Mouse (Mus musculus) T-helper 17 cell (primary cell): ENCODE measurements around the gene Appl1.

Experiments used
- in situ Hi-C, 2 experiments: fragments of 300-600 bp; cut with MboI, MseI; formaldehyde crosslinking; loops; 1 replicate in 1 of 2; 2 replicates in 1 of 2; pipeline ENCODE4 v1.15.1; 2025; ENCODE audit warnings: high pct_unique_total_duplicates in 2 of 2

The Appl1 gene

DNA sequence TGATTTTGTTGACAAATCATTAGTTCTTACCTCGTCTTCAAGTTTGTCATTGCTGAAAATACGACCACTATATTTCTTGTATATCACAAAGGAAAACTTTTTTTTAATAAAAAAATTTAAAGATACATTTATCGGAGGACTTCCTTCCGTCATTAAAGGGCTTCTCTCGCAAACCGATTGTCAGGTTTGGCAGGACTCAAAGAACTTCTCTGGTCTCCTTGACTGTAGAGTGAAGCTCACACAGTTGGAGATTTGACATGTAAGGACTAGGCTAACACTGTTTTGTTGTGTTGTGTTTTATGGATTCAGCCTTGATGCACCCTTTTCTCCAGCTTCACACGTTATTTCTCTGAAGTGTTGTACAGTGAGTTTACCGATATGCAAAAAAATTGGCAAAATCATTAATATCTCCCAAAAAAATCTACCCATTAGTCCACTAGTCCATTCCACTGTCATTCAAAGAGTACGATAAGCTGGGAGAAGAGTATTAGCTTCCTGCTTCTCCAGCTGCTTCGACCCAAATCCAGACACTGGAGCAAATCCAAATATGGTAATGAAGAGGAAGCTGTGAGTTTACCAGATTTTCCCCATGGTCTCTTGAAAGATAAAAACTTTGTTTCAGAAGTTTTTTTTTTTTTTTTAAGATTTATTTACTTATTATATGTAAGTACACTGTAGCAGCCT, at the start of gene Appl1:
Appl1 (minus strand) TSS at position 127 of the 684 bp plus-strand sequence.
- in situ Hi-C loops: no loop called here

DNA sequence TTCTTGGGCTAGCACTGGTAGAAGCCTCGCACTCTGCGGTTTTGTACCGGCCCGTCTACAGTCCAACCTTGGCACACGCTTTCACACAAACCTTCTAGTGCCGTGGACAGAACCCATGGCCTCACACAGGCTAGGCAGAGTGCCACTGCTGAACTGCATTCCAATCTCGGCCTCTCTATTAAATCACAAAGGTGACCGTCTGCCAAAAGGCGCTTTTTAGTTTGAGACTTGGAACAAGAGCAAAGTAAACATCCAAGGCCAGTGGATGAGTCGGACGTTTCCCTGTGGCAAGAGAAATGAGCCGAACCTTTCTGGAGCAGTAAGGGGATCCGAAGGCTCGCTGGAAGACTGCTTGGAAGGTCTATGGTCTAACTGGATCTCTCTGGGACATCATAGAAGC, 48.8 kb upstream of the Appl1 start:
- in situ Hi-C loops: loop anchor here in 1 of 2 experiments (5.0 kb wide), 3 partner anchors 33 to 333 kb away; no protein-coding TSS in a partner anchor

DNA sequence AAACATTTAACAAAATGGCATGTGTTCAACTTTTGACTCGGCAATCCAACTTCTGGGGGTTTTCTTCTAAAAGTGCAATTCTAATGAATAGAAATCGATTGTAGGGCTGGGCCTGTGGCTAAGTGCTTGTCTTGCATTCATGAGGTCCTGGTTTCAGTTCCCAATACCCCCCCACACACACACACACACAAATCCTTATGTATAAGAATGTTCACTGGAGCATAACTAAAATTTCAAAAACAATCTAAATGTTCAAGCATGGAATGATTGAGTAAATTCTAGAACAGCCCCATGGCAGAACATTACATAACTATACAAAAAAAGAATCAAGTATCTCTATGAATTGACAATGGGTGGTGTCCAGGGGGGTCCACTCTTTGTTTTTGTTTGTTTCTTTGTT, 46.9 kb upstream of the Appl1 start:
- in situ Hi-C loops: no loop called here

- in situ Hi-C loops: no loop called here
These were observed 42.6 kb upstream of the Appl1 start for GRCm38 (mm10) chr14:27013658-27014057.

GRCm38 (mm10) chr14:27011561-27011960, 40.5 kb upstream of the Appl1 start:
- in situ Hi-C loops: no loop called here

DNA sequence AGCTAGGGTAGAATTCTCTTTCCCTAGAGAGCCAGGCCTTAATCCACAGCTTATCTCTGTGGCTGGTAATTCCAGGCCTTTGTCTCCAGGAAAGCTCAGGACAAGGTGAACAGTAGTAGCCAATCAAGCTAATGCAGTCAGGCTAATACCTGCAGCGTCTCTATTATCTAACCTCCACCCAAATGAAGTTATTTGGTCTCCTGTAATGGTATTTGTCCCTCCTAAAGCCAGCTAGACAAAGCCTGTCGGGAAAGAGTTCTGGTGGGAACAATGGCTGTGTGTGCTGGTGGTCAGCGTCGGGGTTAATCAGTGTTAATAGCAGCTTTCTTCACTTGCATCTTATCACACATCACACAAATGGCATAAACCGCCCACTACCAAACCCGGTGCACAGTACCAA, 34.9 kb upstream of the Appl1 start:
- in situ Hi-C loops: no loop called here

GRCm38 (mm10) chr14:27004906-27005305, 33.9 kb upstream of the Appl1 start:
- in situ Hi-C loops: no loop called here

DNA sequence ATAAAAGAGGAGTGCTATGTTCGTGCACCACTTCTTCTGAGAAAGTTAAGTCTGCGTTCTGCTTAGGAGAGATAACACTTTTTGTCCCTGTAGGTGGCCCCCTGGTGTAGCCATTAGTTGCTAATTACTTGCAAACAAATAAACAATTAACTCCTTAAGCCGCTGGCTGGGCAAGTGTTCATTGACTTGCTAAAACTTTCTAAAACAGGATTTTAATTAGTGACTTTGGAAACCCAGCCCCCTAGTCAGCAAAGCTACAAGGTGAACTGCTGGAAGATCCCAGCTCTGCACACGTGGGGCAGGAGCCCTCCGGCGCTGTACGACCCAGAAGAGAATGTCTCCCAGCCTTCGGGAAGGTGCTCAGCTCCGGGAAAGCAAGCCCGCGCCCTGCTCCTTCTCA, 29.4 kb upstream of the Appl1 start:
- in situ Hi-C loops: no loop called here

DNA sequence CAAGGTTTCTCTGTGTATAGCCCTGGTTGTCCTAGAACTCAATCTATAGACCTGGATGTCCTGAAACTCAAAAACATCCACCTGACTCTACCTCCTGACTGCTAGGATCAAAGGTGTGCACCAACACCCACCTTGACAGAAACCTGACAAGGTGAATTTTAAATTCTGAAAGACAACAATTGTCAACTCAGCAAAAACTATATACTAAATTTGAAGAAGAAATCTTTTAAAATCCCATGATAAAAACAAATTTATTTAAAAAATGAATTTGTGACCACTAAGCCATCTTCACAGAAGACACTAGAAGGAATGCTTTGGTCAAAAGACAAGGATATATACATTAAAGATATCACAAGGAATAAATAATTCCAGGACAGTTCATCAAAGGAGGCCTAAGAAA, 25.2 kb upstream of the Appl1 start:
- in situ Hi-C loops: no loop called here

- in situ Hi-C loops: no loop called here
These were observed 23.2 kb upstream of the Appl1 start, which contains the start of gene Hesx1 for GRCm38 (mm10) chr14:26994211-26994741. TSS of gene Hesx1 (plus strand) at chr14:26994416.

DNA sequence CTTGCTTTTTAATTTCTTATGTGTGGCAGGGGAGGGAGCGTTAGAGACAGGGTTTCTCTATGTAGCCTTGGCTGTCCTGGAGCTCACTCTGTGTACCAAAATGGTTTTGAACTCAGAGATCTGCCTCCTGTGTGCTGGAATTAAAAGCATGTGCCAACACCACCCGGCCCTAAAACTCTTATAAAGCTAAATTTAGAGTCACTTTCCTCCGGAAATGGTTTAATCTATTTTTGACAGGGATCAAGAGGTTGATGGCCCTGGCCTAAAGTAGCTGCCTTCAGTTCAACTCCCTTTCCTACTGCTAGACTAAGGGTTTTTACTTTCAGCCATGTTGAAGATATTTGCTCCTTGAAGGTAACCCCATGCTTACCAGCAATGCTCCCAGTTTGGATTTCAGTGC, 22.4 kb upstream of the Appl1 start:
- in situ Hi-C loops: no loop called here

- in situ Hi-C loops: no loop called here
These were observed 20.6 kb upstream of the Appl1 start for GRCm38 (mm10) chr14:26991622-26992021.

- in situ Hi-C loops: loop anchor here in 1 of 2 experiments (5.0 kb wide), 1 partner anchor 34 kb away; no protein-coding TSS in a partner anchor
These were observed 17.7 kb upstream of the Appl1 start for GRCm38 (mm10) chr14:26988694-26989093.

DNA sequence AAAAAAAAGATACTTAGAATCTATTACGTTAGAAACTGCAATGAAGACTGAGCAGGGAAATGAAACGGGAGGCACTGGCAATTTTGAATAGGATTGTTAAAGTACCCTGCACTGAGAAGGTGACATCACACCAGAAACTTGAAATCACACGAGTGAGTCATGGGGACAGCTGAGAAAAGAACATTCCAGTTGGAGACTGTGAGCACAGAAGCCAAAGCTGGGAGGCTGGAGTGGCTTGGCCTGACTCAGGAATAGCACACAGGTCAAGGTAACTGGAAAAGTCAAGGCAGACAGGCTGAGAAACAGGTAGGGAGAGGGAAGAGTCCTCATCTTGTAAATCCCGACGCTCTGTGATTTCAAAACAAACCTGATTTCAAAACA, 11.1 kb upstream of the Appl1 start:
- in situ Hi-C loops: no loop called here

DNA sequence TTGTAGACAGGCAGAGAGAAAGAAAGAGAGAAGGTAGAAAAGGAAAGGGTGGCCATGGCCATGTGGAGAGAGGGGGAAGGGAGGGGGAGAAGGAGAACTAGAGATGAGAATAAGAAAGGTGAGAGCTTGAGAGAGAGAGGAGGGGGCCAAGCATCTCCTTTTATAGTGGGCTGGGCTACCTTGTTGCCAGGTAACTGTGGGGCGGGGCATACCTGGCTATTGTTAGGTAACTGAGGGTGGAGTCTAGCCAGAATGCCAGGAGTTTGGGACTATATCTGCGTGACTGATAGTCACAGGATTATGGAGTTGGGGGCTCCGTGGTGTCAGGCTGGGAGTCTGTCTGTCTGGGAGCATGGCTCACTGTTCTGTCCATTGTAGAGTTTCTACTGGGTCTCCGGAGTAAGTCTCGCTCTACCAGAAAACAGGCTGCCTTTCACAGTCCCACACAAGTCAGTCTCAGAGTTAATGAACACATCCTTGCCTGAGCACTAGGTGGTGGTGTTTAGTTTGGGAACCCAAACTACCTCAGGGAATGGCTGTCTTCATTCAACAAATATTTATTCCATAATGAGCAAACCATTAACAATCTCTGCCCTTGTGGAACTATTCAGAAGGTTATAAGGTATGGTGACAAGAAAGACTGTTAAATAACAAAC, 10.6 kb upstream of the Appl1 start:
- in situ Hi-C loops: no loop called here

DNA sequence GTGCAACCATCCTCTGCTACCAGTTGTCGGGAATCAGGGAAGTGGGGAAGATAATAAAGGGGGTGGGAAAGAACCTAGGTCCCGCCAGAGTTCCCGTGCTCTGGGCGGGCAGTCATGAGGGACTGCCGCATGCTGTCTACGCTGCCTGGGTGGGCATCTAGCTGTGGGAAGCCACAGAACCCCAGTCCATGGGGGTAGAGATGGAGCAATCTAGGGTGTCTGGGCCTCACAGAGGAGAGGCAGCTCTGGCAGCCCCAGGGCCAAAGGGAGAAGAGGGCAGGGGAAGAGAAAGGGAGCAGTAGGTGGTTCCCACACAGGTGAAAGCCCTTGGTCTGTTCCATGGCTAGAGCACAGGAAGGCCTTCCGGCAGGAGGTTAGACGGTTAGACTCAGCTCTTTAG, 10.0 kb upstream of the Appl1 start:
- in situ Hi-C loops: no loop called here

DNA sequence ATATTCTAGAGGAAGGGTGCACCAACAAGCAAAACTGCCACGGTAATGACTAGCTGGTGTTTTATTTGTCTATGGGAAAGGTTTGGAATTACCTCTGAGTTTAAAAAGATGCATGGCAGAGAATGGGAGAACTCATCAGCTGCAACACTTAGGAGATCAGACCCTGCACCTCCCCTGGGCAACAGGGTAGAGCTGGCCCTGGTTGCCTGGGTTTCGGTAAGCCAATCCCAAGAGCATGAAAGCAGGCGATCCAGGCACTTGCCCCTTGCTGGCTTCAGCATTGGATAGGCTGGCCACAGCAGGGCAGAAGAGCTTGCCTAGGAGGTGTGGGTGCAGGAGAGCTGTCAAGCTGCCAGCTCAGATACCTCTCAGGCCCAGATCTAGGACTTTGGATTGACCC, 8.8 kb upstream of the Appl1 start:
- in situ Hi-C loops: no loop called here

GRCm38 (mm10) chr14:26977500-26977899, 6.5 kb upstream of the Appl1 start:
- in situ Hi-C loops: no loop called here

DNA sequence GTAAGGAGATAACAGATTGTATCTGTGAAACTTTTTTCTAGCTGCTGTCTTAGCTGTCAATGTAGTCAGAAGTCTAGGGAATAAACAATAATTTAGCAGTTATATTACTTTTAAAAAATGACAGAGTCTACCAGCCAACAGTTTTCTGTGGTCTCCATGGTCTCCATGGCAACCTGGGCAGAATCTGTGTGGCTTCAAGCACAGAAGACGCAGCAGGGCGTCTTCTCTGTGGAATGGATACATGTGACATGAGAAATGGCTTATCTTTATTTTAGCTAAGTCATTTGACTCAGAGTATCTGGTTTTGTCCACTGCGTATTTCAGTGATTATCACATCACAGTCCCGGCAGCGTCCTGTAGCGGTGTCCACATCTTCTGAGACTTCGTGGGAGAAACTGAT, 5.2 kb upstream of the Appl1 start:
- in situ Hi-C loops: no loop called here

- in situ Hi-C loops: no loop called here
These were observed 4.5 kb upstream of the Appl1 start for GRCm38 (mm10) chr14:26975490-26975889.

DNA sequence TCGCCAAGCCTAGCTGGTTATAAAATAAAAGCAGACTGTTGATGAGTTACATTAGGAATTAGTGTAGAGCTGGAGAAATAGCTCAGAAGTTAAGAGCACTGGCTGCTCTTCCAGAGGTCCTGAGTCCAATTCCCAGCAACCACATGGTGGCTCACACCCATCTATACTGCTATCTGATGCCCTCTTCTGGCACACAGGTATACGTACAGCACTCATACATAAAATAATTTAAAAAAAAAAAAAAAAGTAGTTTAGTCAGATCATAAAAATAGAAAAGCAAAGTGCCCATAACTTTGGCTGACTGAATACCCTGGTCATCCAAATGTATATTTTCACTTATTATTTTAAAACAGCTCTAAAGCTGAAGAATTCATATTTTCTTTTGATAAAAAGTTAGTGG, 2.1 kb upstream of the Appl1 start:
- in situ Hi-C loops: no loop called here

DNA sequence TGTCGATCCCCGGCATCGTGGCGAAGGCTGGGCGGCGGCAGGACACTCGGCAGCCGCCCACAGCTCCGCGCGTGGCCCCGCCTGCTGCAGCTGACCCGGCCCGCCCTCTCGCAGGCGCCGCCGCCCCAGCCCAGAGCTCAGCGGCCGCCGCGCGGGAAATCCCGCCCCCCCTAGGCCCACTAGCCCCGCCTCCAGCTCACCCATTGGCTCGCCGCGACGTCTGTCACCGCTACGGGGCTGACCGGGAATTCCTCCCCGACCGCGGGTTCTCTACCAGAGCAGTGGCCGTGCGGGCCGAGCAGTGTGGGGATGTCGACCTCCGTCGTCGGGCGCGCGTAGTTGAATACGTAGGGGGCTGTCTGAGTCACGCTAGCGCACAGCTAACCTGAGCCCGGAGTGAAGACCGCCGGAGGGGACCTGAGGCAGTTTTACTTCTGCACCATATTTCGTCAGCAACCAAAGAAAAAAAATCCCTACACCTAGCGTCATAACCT, 546 bp downstream of the Appl1 start:
- in situ Hi-C loops: no loop called here
